Mouse (Mus musculus) hindbrain, embryonic 14.5 days (tissue): Measurements from ENCODE around the gene Nrxn1. TPM values are rescaled to one million over a fixed set of nuclear protein-coding genes. Genes with fewer than 3 reads are reported as not detected.

ENCODE experiments used
- ATAC-seq: fragments of 200-750 bp; cut with Nextera tagmentation; 2 replicates; pipeline ENCODE4 v1.8.0; 2017; ENCODE audit warnings: moderate number of reproducible peaks, mild to moderate bottlenecking, moderate TSS enrichment, moderate library complexity; ENCODE audit not compliant: low FRiP score
- DNase-seq: peaks from one replicate; pipeline ENCODE4 v3.0.0-alpha.2; 2015; ENCODE audit warnings: low spot score
- H3K27ac ChIP-seq: fragments of 300-500 bp; sonication (generic); 2 replicates; pipeline ENCODE4 v1.5.1; 2014; ENCODE audit warnings: mild to moderate bottlenecking, moderate library complexity
- H3K27me3 ChIP-seq: fragments of 300-500 bp; sonication (generic); 2 replicates; pipeline ENCODE4 v1.6.1; 2014; ENCODE audit warnings: mild to moderate bottlenecking, low read length, mixed read lengths; ENCODE audit not compliant: control insufficient read depth, insufficient read depth
- H3K36me3 ChIP-seq: fragments of 300-500 bp; sonication (generic); replicated peaks from 2 replicates; pipeline ENCODE4 v1.6.1; 2014; ENCODE audit not compliant: control insufficient read depth, insufficient read depth
- H3K4me1 ChIP-seq: fragments of 300-500 bp; sonication (generic); replicated peaks from 2 replicates; pipeline ENCODE4 v1.6.1; 2014; ENCODE audit warnings: antibody characterized with exemption, low read length, mixed read lengths; ENCODE audit not compliant: control insufficient read depth, insufficient read depth
- H3K4me2 ChIP-seq: fragments of 300-500 bp; sonication (generic); replicated peaks from 2 replicates; pipeline ENCODE4 v1.6.1; 2014; ENCODE audit warnings: mild to moderate bottlenecking, moderate library complexity
- H3K4me3 ChIP-seq: fragments of 300-500 bp; sonication (generic); replicated peaks from 2 replicates; pipeline ENCODE4 v1.5.1; 2014; ENCODE audit warnings: mild to moderate bottlenecking, low read length
- H3K9ac ChIP-seq: fragments of 300-500 bp; sonication (generic); 2 replicates; pipeline ENCODE4 v1.6.1; 2014
- H3K9me3 ChIP-seq: fragments of 300-500 bp; sonication (generic); 2 replicates; pipeline ENCODE4 v1.6.1; 2016; ENCODE audit warnings: low read length; ENCODE audit not compliant: control insufficient read depth
- WGBS: fragments of 180-500 bp; shearing (Covaris S2); extraction: QIAGEN DNeasy Blood & Tissue Kit; methylation state at CpG from one replicate; pipeline ENCODE4 v1.1.7; 2014; 5-methylcytosine and 5-hydroxymethylcytosine counted together
- polyA plus RNA-seq: library from polyadenylated mRNA; unstranded; fragments of >200 nt; fragmentation: Nextera tagmentation; extraction: Ambion mirVana; gene quantifications from 2 replicates; pipeline ENCODE4 v1.2.1, GENCODE M21; 2014

The Nrxn1 gene
- polyA plus RNA-seq, 1 experiment from 2014 or later: 210 TPM

DNA sequence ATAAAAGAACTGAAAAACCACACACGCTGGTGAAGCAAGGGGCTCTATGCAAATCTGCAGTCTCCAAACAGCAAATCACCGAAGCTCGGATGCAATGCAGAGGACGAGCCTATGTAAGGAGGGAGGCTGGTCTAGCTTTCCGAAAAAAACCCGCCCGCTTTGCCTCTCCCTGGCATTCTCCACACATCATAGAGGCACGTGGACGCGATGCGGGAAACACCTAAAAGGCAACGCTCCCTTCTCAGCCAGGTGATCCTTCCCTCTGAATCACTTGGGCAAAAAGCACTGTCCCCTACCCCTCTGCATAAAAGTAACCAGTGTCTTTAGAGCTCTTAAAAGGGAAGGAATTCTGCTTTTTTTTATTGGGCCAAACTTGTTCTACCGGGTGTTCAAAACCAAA, 637.0 kb downstream of the Nrxn1 start:
- Histone ChIP-seq H3K27ac (peak overlapping the region; percentile 79), H3K27me3 (no peaks in the 10 kb centered on the region), H3K9ac (peak overlapping the region; percentile 80), H3K9me3 (no peaks in the 10 kb centered on the region), H3K36me3 (no peaks in the 10 kb centered on the region), H3K4me3 (peak overlapping the region; percentile 64), H3K4me2 (peak overlapping the region; percentile 56), H3K4me1 (peaks cover 13% of the 10 kb centered on the region; the same call in 1 of the 2 replicates)
- ATAC-seq (peak; percentile 72), DNase-seq (peak; percentile 65)
- WGBS: 0% methylated on average over 13 of the region's 13 CpGs

DNA sequence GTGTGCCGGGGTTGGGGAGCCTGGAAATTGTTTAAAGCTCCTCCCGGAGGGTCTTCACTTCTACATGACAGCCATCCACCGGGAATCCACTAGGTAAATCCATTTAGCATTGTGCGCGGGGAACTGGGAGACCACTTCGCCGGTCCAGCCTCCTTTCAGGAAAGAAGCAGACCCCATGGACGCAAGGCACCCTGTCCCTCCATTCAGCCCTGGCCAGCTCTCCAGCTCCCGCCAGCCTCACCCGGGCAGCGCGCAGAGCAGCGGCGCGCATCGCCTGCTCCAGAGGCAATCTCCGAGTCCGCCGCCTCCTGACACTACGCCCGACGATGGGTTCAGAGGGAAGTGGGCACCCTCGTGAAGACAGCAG, 637.5 kb downstream of the Nrxn1 start:
- H3K27me3 ChIP-seq: no peaks in the 10 kb centered on the region
- H3K4me2 ChIP-seq: peak overlapping the region; percentile 56
- peak; percentile 42 for DNase-seq
- peak overlapping the region; percentile 64 for H3K4me3 ChIP-seq
- H3K9me3 ChIP-seq: no peaks in the 10 kb centered on the region
- H3K27ac ChIP-seq: peak overlapping the region; percentile 79
- H3K36me3 ChIP-seq: no peaks in the 10 kb centered on the region
- WGBS: 0% methylated on average over 23 of the region's 23 CpGs
- H3K4me1 ChIP-seq: peaks cover 19% of the 10 kb centered on the region; the same call in 1 of the 2 replicates
- peak; percentile 72 for ATAC-seq
- peak overlapping the region; percentile 80 for H3K9ac ChIP-seq

DNA sequence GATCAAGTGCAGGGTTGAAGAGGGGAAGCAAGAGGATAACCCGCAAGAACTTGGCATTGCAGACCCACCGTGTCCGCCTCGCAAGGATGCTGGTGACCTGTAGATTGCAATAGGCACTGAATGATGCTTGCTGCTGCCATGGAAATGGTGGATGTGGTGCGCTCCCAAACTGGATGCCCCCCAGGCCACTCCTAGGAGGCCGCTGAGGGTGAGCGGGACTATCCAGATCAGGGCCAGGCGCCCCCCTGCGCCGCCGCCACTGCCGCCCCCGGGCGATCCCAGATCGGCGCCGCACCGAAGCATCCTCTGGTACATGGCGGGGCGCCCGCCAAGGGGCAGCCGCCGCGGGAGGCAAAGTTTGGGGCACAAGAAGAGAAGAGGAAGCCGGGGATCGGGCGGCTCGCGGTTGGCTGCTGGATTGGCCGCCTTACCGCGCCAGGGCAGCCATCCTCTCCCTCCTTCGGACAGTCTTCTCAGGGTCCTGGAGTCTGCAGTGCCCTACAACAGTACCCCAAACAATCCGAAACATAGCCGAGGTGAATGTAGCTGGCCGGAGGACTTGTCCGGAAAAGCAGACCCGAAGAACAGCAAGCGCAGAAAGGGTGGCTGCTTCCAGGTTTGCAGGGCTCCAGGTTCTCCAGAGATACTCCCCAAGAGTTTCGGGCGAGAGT, 638.0 kb downstream of the Nrxn1 start:
- H3K9me3 ChIP-seq: no peaks in the 10 kb centered on the region
- ATAC-seq (peak; percentile 44), DNase-seq (peak; percentile 44)
- no peaks in the 10 kb centered on the region for H3K36me3 ChIP-seq
- peak overlapping the region; percentile 56 for H3K4me2 ChIP-seq
- peak overlapping the region; percentile 80 for H3K9ac ChIP-seq
- peak overlapping the region; percentile 79 for H3K27ac ChIP-seq
- H3K4me3 ChIP-seq: peak overlapping the region; percentile 64
- no peaks in the 10 kb centered on the region for H3K27me3 ChIP-seq
- under 1% methylated on average over 40 of the region's 41 CpGs for WGBS
- peaks cover 21% of the 10 kb centered on the region; the same call in 1 of the 2 replicates for H3K4me1 ChIP-seq

GRCm38 (mm10) chr17:90454356-90454737, 638.5 kb downstream of the Nrxn1 start:
- Histone ChIP-seq H3K27me3 (no peaks in the 10 kb centered on the region), H3K4me2 (peak overlapping the region; percentile 56), H3K4me3 (peak overlapping the region; percentile 64), H3K27ac (peak overlapping the region; percentile 79), H3K36me3 (0 out of 2 replicates have a peak, but pooled peaks cover 2% of the 10 kb centered on the region), H3K4me1 (peaks cover 21% of the 10 kb centered on the region; the same call in 1 of the 2 replicates), H3K9me3 (no peaks in the 10 kb centered on the region), H3K9ac (peak overlapping the region; percentile 80)
- 1% methylated on average over 15 of the region's 15 CpGs for WGBS
- DNase-seq (peak; percentile 48), ATAC-seq (peak; percentile 50)

DNA sequence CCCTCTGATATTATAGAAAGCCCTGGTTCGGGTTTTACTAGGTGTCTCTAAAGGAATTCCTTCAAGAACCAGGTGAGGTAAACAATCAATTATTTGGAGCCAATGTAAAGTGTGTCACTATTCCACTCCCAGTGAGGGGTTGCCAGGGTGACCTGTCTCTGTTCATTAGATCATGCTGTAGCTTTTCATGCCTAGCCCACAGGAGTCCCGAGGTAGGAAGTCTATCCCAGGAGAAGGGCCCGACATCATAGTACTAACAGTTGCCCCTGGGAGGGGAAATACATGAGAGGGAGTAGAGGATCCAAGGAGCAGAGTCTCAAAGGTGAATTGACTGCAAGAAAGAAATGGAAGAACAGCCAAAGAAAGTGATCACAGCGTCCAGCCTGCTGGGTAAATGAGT, 639.6 kb downstream of the Nrxn1 start:
- Histone ChIP-seq H3K4me1 (peaks cover 21% of the 10 kb centered on the region; the same call in 1 of the 2 replicates), H3K9me3 (no peaks in the 10 kb centered on the region), H3K36me3 (0 out of 2 replicates have a peak, but pooled peaks cover 3% of the 10 kb centered on the region), H3K27me3 (no peaks in the 10 kb centered on the region), H3K4me3 (peak overlapping the region; percentile 64), H3K27ac (peak overlapping the region; percentile 71), H3K9ac (peak overlapping the region; percentile 51), H3K4me2 (peak overlapping the region; percentile 56)
- no peak for ATAC-seq
- no peak for DNase-seq
- 36% methylated on average over 4 of the region's 4 CpGs for WGBS

GRCm38 (mm10) chr17:90452770-90453169, 640.1 kb downstream of the Nrxn1 start:
- no peaks in the 10 kb centered on the region for H3K9me3 ChIP-seq
- DNase-seq (peak; percentile 36), ATAC-seq (no peak)
- peak overlapping the region; percentile 71 for H3K27ac ChIP-seq
- H3K4me1 ChIP-seq: peaks cover 21% of the 10 kb centered on the region; the same call in 1 of the 2 replicates
- H3K9ac ChIP-seq: peak overlapping the region; percentile 51
- peak overlapping the region; percentile 56 for H3K4me2 ChIP-seq
- peak overlapping the region; percentile 64 for H3K4me3 ChIP-seq
- no peaks in the 10 kb centered on the region for H3K27me3 ChIP-seq
- H3K36me3 ChIP-seq: 0 out of 2 replicates have a peak, but pooled peaks cover 3% of the 10 kb centered on the region
- WGBS: 66% methylated on average over 2 of the region's 2 CpGs

DNA sequence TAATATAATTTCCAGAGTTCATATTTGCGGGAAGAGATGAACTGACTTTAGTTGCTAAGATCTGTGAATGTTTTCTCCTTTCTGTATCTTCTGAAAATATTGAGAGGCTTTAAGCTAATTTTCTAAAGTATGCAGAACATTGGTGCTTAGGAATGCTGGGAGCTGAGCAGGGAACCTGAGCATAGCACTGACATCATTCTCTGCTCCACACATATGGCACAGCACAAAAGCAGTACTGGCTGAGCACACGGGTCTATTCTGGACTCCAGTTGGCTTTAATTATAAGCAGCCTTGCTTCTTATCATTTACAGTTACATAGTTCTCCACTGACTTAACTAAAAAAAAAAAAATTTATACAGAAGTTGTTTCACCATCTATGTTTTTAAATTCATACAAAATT, 641.5 kb downstream of the Nrxn1 start:
- 0 out of 2 replicates have a peak, but pooled peaks cover 3% of the 10 kb centered on the region for H3K36me3 ChIP-seq
- H3K9ac ChIP-seq: peak overlapping the region; percentile 51
- H3K9me3 ChIP-seq: no peaks in the 10 kb centered on the region
- WGBS: 60% methylated on average over 2 of the region's 2 CpGs
- 0 out of 2 replicates have a peak overlapping the region, but pooled peaks have one; percentile 71 for H3K27ac ChIP-seq
- H3K4me3 ChIP-seq: peak overlapping the region; percentile 64
- DNase-seq (peak; percentile 34), ATAC-seq (no peak)
- peaks cover 21% of the 10 kb centered on the region; the same call in 1 of the 2 replicates for H3K4me1 ChIP-seq
- H3K4me2 ChIP-seq: peak overlapping the region; percentile 56
- no peaks in the 10 kb centered on the region for H3K27me3 ChIP-seq

DNA sequence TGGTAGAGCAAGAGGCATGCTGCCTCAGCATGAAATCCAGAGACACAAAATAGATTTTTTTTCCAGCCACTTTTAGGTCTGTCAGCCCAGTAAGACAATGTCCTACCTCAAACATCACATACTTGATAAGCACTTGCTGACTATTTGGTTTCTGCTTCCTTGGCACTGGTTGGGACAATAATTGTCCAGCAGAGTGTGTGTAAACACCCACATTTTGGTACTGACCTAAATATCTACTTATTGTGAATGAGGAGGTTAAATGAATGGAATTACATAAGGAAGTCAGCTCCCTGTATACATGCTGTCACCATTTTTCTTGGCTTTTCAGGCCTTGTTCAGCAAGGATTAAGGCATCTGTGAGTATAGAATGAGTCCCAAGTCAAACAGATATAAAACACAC, 649.8 kb downstream of the Nrxn1 start:
- ATAC-seq (no peak), DNase-seq (no peak)
- Histone ChIP-seq H3K4me2 (no peak overlapping the region), H3K4me3 (no peak overlapping the region), H3K9ac (no peak overlapping the region), H3K36me3 (no peaks in the 10 kb centered on the region), H3K27me3 (no peaks in the 10 kb centered on the region), H3K4me1 (no peaks in the 10 kb centered on the region; the same call in 1 of the 2 replicates), H3K27ac (no peak overlapping the region), H3K9me3 (no peaks in the 10 kb centered on the region)

DNA sequence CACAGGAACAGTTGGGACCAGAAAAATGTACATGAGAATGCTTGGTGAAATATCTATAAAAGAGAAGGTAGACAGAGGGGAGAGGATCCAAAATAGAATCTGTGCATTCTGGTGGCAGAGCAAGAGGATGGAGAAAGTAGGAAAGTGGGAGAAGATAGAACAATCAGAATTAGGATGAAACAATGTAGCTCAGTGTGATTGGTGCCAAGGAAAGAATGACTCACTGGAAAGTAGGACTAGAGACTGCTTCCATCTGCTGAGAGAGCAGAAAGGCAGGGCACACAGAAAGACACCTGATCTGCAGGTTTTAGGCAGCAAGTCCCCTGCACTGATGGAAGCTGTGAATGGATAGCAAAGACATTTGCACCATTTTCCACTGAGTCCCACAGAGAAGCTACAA, 657.0 kb downstream of the Nrxn1 start:
- H3K4me1 ChIP-seq: no peaks in the 10 kb centered on the region
- no peak overlapping the region for H3K4me2 ChIP-seq
- H3K4me3 ChIP-seq: no peak overlapping the region
- H3K27ac ChIP-seq: no peak overlapping the region
- no peak overlapping the region for H3K9ac ChIP-seq
- H3K36me3 ChIP-seq: no peaks in the 10 kb centered on the region
- no peaks in the 10 kb centered on the region for H3K9me3 ChIP-seq
- H3K27me3 ChIP-seq: no peaks in the 10 kb centered on the region
- no peak for ATAC-seq
- DNase-seq: no peak
